Mouse (Mus musculus) bone marrow, adult 2 months (tissue): ENCODE results near the gene Epha8. TPM values are rescaled to one million over a fixed set of nuclear protein-coding genes. Genes with fewer than 3 reads are reported as not detected.

ENCODE experiments used
- H3K27ac ChIP-seq: fragments of 200-500 bp; 2 replicates; pipeline ENCODE4 v1.5.1; 2012; ENCODE audit warnings: low read depth, mild to moderate bottlenecking, control low read depth, inconsistent platforms, low read length; ENCODE audit not compliant: control insufficient read depth, poor library complexity, insufficient read depth
- H3K4me1 ChIP-seq: fragments of 200-500 bp; 2 replicates; pipeline ENCODE4 v1.6.1; 2011; ENCODE audit warnings: low read length; ENCODE audit not compliant: control insufficient read depth, insufficient read depth
- H3K4me3 ChIP-seq: fragments of 200-500 bp; replicated peaks from 2 replicates; pipeline ENCODE3; 2011; ENCODE audit warnings: mild to moderate bottlenecking, low read depth, low read length, control low read depth; ENCODE audit not compliant: control insufficient read depth
- CTCF ChIP-seq: fragments of 200-500 bp; IDR thresholded peaks from 2 replicates; pipeline ENCODE4 v1.5.1; 2011; ENCODE audit warnings: low read length, control low read depth; ENCODE audit not compliant: control insufficient read depth, insufficient read depth
- POLR2A ChIP-seq: fragments of 200-500 bp; IDR thresholded peaks from 2 replicates; pipeline ENCODE4 v1.6.1; 2011; ENCODE audit warnings: low read depth, mild to moderate bottlenecking, control low read depth, low read length, borderline replicate concordance; ENCODE audit not compliant: control insufficient read depth
- WGBS: fragments of 180-500 bp; shearing (Covaris S2); methylation state at CpG from one replicate; pipeline ENCODE4 v1.1.7; 2018; 5-methylcytosine and 5-hydroxymethylcytosine counted together
- polyA plus RNA-seq: library from polyadenylated mRNA; stranded (reverse); fragments of >200 nt; gene quantifications from 2 replicates; pipeline ENCODE4 v1.2.4, GENCODE M21; 2011; ENCODE audit warnings: low replicate concordance; ENCODE audit not compliant: missing spikeins, insufficient read depth, insufficient read length

Gene Epha8
- polyA plus RNA-seq, 1 experiment, result not detected

DNA sequence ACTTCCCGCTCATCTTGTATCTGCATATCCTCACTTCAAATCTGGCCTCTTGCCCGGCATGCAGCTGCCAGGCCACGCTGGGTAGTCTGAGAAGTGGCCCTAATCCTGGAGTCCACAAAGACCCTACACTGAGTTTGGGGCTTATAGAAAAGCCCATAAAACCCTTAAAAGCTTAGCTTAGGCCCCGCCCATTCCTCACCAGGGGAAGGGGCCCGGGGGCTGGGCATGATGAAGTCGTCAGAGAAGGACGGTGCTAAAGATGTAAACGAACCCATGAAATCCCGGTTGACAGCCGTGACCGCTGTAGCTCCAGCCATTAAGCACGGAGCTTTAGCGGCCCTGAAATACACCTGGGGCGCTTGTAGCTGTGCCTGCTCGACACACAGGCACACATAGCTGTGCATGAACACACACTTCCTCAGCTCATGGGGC is 8.4 kb upstream of the Epha8 start:
- TF ChIP-seq CTCF (no peak), POLR2A (no peak)
- H3K4me1 ChIP-seq, result no peaks in the 10 kb centered on the region
- no peak overlapping the region for H3K27ac ChIP-seq
- 26% methylated on average over 15 of the region's 15 CpGs for WGBS
- H3K4me3 ChIP-seq, result no peak overlapping the region

DNA sequence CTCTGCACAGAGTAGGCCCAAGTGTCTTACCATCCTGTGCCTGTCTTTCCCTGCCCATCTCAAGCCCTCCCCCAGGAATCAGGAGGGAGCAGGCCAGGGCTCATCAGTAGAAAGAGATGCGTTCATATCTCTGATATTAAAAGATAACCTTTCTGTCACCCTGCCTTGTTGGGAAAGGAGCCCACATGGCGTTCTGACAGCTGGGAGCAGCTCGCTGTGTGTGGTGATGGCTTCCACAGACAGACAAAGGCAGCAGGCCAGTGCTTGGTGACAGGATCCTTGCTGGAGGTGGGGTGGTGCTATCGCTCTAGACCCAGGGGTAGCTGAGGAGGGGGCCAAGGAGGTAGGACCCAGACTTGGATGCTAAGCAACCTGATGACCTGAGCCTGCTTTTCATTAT is 5.8 kb upstream of the Epha8 start:
- H3K27ac ChIP-seq, result no peak overlapping the region
- no peak for TF ChIP-seq CTCF
- no peak for TF ChIP-seq POLR2A
- 74% methylated on average over 4 of the region's 4 CpGs for WGBS
- H3K4me1 ChIP-seq, result no peaks in the 10 kb centered on the region
- H3K4me3 ChIP-seq, result no peak overlapping the region

DNA sequence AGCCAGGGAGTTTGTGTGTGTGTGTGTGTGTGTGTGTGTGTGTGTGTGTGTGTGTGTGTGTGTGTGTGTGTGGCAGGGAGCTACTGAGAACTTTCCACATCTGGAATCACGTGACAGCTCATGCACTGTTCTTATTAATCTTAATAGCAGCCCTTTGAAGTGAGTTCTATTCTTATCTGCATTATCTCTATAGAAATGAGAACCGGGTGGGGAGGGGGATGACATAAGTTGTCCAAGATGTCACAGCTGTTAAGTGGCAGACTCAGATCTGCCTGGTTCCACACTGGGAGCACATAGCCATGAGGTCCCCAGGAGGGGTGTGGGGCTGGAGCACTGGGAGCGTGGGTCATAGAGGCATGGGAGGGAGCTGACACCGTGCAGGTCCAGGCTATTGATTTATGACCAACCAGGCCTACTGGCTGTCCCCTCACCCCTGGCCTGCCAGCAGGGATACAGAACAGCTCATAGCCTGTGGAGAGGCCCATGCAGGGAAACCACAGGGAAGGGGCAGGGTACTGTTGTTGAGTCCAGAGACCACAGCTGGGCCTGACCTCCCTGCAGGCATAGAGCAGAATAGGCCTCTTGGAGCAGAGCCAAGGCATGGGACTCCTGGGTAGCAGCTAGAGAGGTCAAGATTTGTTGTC is 5.1 kb upstream of the Epha8 start:
- Histone ChIP-seq H3K27ac (no peak overlapping the region), H3K4me1 (no peaks in the 10 kb centered on the region), H3K4me3 (no peak overlapping the region)
- TF ChIP-seq CTCF (no peak), POLR2A (no peak)
- 32% methylated on average over 4 of the region's 4 CpGs for WGBS

DNA sequence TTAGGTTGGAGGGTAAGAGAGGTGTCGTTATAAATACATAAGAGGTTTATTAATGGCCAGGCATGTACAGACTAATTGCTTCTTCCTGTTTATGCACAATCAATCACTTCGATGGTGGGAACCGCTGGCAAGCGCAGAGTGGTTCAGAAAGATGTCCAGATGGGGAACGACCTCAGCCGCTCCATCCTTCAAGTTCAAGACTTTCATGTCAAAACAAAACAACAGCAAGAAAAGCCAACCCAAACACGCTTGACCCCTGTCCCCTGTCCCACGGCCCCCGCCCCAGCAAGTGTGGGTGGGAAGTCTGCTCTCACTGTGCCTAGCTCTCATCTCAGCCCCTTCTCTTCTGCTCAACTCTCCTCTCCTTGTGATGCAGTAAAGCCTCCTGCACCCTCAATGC is 4.0 kb upstream of the Epha8 start:
- WGBS, result 64% methylated on average over 9 of the region's 9 CpGs
- TF ChIP-seq POLR2A (no peak), CTCF (no peak)
- Histone ChIP-seq H3K27ac (no peak overlapping the region), H3K4me1 (no peaks in the 10 kb centered on the region), H3K4me3 (no peak overlapping the region)

DNA sequence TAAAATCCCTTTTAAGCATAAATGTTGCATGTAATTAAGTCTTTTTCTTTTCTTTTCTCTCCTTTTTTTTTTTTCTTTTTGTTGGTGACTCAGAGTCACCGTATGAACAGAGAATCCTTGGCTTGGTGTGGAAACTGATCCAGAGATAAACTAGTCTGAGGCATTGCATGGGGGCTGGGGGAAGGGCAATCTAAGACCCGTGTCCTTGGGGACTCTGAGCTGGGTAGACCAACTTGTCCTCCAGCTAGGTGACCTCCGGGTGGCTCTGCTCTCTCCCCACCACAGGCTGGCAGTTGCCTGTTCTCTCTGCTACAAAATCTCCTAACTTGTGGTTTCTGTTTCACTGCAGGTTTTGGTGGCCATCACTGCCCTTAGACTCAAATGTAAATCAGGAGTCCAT is 3.5 kb upstream of the Epha8 start:
- no peak overlapping the region for H3K4me3 ChIP-seq
- TF ChIP-seq POLR2A, result no peak
- TF ChIP-seq CTCF, result no peak
- no peaks in the 10 kb centered on the region for H3K4me1 ChIP-seq
- H3K27ac ChIP-seq, result no peak overlapping the region
- WGBS, result 42% methylated on average over 3 of the region's 3 CpGs

DNA sequence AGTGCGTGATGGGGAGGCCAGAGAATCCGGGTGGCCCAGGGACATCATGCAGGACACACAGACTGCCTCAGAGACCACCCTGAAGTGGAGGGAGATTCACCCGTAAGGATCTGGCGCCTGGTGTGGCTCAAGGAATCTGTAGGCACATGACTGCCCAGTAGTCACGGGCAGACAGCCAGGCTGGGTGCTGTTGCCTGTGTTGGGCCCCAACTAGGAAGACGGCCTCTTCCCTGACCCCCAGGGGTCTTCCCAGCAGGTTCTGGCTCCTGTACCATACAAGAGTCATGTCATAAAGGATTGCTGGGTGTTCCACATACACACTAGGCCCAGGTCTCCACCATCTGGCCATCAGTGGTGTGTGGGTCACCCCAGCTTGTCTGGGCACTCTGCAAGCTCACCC is 2.1 kb downstream of the Epha8 start:
- Histone ChIP-seq H3K27ac (no peak overlapping the region), H3K4me1 (no peaks in the 10 kb centered on the region), H3K4me3 (no peak overlapping the region)
- WGBS, result 66% methylated on average over 6 of the region's 6 CpGs
- TF ChIP-seq POLR2A (no peak), CTCF (no peak)

DNA sequence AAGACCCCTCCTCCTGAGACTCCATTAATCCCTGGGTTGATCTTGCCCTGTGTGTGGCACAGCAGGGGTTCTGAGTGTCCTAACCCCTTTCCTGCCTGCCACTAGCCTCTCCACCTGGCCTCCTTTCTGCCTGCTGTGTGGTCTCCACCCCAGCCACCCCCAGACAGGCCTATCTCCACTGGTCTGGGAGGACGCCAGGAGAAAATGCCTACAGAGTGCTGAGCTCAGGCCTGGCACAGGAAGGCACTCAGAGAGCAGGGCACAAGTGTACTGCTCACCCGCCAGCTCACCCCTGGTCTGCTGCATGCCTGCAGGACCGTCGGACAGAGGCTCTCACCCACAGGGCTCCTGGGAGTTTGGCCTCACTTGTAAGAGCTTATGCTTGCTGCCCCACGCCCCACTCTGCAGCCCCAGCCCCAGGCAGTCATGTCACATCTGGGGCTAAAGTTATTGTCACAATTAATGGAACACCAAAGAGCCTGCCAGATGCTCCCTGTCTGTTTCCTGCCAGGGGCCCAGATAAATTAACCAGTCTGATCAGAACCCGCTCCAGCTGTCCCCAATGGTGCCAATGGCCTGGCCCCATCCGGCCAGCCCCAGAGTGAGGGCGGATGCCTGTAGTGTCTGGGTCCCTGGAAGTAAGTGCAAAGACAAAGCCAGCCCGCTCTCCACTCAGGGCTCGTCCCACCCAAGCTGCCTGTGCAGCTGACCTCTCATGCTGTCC is 7.2 kb downstream of the Epha8 start:
- TF ChIP-seq CTCF, result no peak
- TF ChIP-seq POLR2A, result no peak
- Histone ChIP-seq H3K4me1 (no peaks in the 10 kb centered on the region), H3K4me3 (no peak overlapping the region), H3K27ac (no peak overlapping the region; the same call in 1 of the 2 replicates)
- WGBS, result 49% methylated on average over 10 of the region's 10 CpGs

DNA sequence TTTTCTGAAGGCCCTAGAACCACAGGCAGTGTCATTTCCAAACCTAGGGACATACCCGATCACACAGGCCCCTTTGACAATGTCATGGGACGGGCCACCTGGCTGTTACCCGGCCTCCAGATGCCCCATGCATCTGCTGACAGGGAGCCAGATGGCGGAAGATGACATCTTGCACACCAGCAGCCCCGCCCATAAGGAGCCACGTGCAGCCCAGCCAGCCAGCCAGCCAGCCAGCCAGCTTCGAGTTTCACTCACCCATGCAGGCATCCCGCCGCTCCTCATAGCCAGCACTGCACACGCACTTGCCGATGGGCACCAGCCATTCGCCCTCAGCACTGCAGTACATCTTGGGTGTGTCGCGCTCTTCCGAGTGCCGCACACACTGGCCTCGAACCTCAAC is 11.2 kb downstream of the Epha8 start:
- no peaks in the 10 kb centered on the region for H3K4me1 ChIP-seq
- H3K4me3 ChIP-seq, result no peak overlapping the region
- TF ChIP-seq POLR2A, result no peak
- no peak for TF ChIP-seq CTCF
- WGBS, result 70% methylated on average over 17 of the region's 17 CpGs
- no peak overlapping the region for H3K27ac ChIP-seq

DNA sequence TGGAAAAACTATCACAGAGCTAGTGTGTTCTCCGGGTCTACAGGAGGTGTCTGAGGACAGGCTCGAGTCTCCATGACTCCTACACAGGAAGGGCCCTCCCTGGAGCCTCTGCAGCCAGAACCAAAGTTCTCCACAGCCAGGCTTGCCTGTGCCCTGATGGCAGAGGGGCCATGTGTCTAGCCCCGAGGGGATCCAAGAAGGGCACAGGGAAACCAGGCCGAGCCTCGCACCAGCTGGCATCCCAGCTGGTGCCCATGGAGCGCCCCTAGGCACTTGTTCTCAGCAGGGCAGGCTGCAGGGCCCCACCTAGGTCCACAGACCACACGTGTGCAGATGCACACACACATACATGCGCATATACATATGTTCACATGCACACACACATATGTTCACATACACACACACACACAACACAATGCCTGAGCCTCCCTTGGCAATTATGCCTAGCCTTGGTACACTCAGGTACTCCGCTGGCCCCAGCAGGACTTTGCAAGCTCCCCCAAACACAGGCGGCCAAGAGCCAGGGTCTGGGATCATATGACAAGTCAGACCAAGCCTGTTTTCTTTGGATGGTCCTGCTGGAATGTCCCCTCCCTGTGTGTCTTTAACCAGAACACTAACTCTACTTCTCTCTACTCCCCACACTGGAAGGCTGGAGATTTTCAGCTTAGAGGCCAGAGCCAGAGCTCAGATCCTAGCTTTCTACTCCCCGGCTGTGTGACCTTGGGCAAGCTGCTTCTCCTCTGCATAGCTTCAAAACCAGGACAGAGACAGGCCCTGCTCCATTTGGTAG is 11.9 kb downstream of the Epha8 start:
- TF ChIP-seq POLR2A (no peak), CTCF (no peak)
- H3K4me3 ChIP-seq, result no peak overlapping the region
- H3K27ac ChIP-seq, result no peak overlapping the region
- no peaks in the 10 kb centered on the region for H3K4me1 ChIP-seq
- WGBS, result 79% methylated on average over 11 of the region's 11 CpGs
